Mouse (Mus musculus): ENCODE measurements around the gene Slc25a23.

DNA sequence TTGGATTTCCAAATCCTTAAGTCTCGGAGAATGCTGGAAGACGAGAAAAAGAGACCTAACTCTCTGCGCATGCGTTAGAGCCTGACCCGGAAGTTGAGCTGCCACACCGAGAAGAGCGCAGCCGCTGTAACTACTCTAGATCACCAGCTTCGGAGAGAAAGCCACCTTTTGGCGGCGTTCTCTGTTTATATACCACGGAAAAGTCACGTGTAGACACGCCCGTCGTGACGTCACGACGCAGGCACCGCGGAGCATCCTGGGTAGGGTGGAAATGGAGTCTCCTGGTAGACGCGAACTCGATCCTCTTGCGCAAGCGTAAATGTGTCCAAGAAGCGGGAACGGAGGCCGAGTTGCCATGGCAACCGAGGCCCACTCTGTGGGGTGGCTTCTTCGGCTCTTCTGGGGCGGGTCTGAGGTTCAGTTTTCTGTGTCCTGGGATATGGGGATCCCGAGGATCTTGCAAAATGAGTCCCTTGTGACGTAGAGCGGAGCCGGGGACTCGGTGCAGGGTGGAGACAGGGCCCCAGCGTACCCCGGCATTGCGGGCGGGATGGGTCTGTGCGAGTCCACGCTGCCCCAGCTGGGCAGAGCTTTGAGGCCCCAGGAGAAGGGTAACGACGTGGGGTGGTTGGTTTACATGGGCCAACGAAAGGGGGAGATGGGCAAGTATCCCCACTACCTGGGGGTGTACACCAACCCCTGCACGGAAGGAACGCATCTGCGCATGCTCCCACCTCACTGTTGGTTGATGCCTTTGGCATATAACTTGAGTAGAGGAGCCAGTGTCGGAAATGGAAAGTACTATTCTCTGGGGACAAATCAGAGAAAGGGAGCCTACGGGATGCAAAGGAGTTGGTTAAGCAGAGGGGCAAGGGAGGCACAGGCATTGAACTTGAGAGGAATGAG, 48.2 kb downstream of the Slc25a23 start, which contains the start of the genes Gtf2f1 and Gm17949:
- TF ChIP-seq CTCF (IDR thresholded peaks at IDR 0.05; ENCODE audit: low read depth, low read length) (no peak), POLR2A (IDR thresholded peaks at IDR 0.05; ENCODE audit: extremely low read depth, insufficient read depth, low read length) (peak; percentile 69; the same call in 1 of the 2 replicates)

Data from liver, adult 2 months (tissue).